Mouse (Mus musculus) stomach, postnatal 0 days (tissue): ENCODE results near the gene Cyb5d1. TPM values are rescaled to one million over a fixed set of nuclear protein-coding genes. Genes with fewer than 3 reads are reported as not detected.

Experiments used
- ATAC-seq: fragments of 200-750 bp; cut with Nextera tagmentation; 2 replicates; pipeline ENCODE4 v1.8.0; 2017; ENCODE audit not compliant: low FRiP score, low TSS enrichment
- DNase-seq: peaks from one replicate; pipeline ENCODE4 v3.0.0-alpha.2; 2016; ENCODE audit warnings: low spot score
- H3K27ac ChIP-seq: fragments of 300-500 bp; sonication (generic); replicated peaks from 2 replicates; pipeline ENCODE4 v1.5.1; 2014; ENCODE audit warnings: mild to moderate bottlenecking, control low read depth
- H3K27me3 ChIP-seq: fragments of 300-500 bp; sonication (generic); 2 replicates; pipeline ENCODE4 v1.6.1; 2014; ENCODE audit warnings: low read length; ENCODE audit not compliant: control insufficient read depth, insufficient read depth
- H3K36me3 ChIP-seq: fragments of 300-500 bp; sonication (generic); 2 replicates; pipeline ENCODE4 v1.6.1; 2014; ENCODE audit warnings: low read length, mixed read lengths; ENCODE audit not compliant: control insufficient read depth, insufficient read depth
- H3K4me1 ChIP-seq: fragments of 300-500 bp; sonication (generic); replicated peaks from 2 replicates; pipeline ENCODE4 v1.6.1; 2014; ENCODE audit warnings: antibody characterized with exemption; ENCODE audit not compliant: control insufficient read depth, insufficient read depth
- H3K4me2 ChIP-seq: fragments of 300-500 bp; sonication (generic); replicated peaks from 2 replicates; pipeline ENCODE4 v1.6.1; 2014; ENCODE audit warnings: low read depth, mild to moderate bottlenecking, control low read depth, moderate library complexity
- H3K4me3 ChIP-seq: fragments of 300-500 bp; sonication (generic); 2 replicates; pipeline ENCODE4 v1.5.1; 2014; ENCODE audit warnings: low read depth, low read length, control low read depth
- H3K9ac ChIP-seq: fragments of 300-500 bp; sonication (generic); 2 replicates; pipeline ENCODE4 v1.6.1; 2014; ENCODE audit warnings: mild to moderate bottlenecking, low read length, control low read depth, mixed read lengths
- H3K9me3 ChIP-seq: fragments of 300-500 bp; sonication (generic); 2 replicates; pipeline ENCODE4 v1.6.1; 2016; ENCODE audit warnings: low read length; ENCODE audit not compliant: control insufficient read depth
- CTCF ChIP-seq: IDR thresholded peaks from 2 replicates; pipeline ENCODE4 v1.5.1; 2016; ENCODE audit warnings: antibody characterized with exemption, low read depth, mild to moderate bottlenecking, moderate library complexity
- EP300 ChIP-seq: optimal IDR thresholded peaks from 2 replicates; pipeline ENCODE3; 2016; ENCODE audit warnings: antibody characterized with exemption
- WGBS: fragments of 180-500 bp; shearing (Covaris S2); extraction: QIAGEN DNeasy Blood & Tissue Kit; methylation state at CpG from one replicate; pipeline ENCODE4 v1.1.7; 2014; 5-methylcytosine and 5-hydroxymethylcytosine counted together
- polyA plus RNA-seq: library from polyadenylated mRNA; unstranded; fragments of >200 nt; fragmentation: Nextera tagmentation; extraction: Ambion mirVana; gene quantifications from 2 replicates; pipeline ENCODE4 v1.2.1, GENCODE M21; 2015

The Cyb5d1 gene
- polyA plus RNA-seq, 1 experiment from 2014 or later = 9.1 TPM

GRCm38 (mm10) chr11:69366157-69366854, 29.1 kb downstream of the Cyb5d1 start:
- no peaks in the 10 kb centered on the region for H3K9me3 ChIP-seq
- H3K4me2 ChIP-seq = peak overlapping the region; percentile 96
- WGBS = under 1% methylated on average over 25 of the region's 26 CpGs
- no peaks in the 10 kb centered on the region for H3K27me3 ChIP-seq
- peak overlapping the region; percentile 98 for H3K4me3 ChIP-seq
- peak overlapping the region; percentile 100 for H3K27ac ChIP-seq
- DNase-seq (peak; percentile 98), ATAC-seq (peak; percentile 83)
- H3K36me3 ChIP-seq = peaks cover 10% of the 10 kb centered on the region
- TF ChIP-seq EP300 (no peak), CTCF (peak; percentile 45)
- H3K9ac ChIP-seq = peak overlapping the region; percentile 99
- H3K4me1 ChIP-seq = peaks cover 22% of the 10 kb centered on the region

GRCm38 (mm10) chr11:69365722-69366121, 29.7 kb downstream of the Cyb5d1 start:
- WGBS = 15% methylated on average over 6 of the region's 6 CpGs
- Histone ChIP-seq H3K9ac (peak overlapping the region; percentile 68), H3K4me1 (peaks cover 22% of the 10 kb centered on the region), H3K27me3 (no peaks in the 10 kb centered on the region), H3K9me3 (no peaks in the 10 kb centered on the region), H3K36me3 (peaks cover 13% of the 10 kb centered on the region), H3K4me3 (peak overlapping the region; percentile 32), H3K4me2 (peak overlapping the region; percentile 96), H3K27ac (peak overlapping the region; percentile 100)
- DNase-seq = peak; percentile 76
- TF ChIP-seq CTCF = no peak
- TF ChIP-seq EP300 = no peak
- ATAC-seq = peak; percentile 38

- WGBS = under 1% methylated on average over 6 of the region's 6 CpGs
- no peak for TF ChIP-seq EP300
- TF ChIP-seq CTCF = peak; percentile 20; the same call in 1 of the 2 replicates
- Histone ChIP-seq H3K4me3 (peak overlapping the region; percentile 4; the same call in 1 of the 2 replicates), H3K9ac (peak overlapping the region; percentile 35; the same call in 1 of the 2 replicates), H3K9me3 (no peaks in the 10 kb centered on the region), H3K4me2 (peak overlapping the region; percentile 96), H3K4me1 (peaks cover 22% of the 10 kb centered on the region), H3K36me3 (peaks cover 21% of the 10 kb centered on the region), H3K27me3 (no peaks in the 10 kb centered on the region), H3K27ac (peak overlapping the region; percentile 100)
- DNase-seq (peak; percentile 96), ATAC-seq (peak; percentile 73)
Observed at GRCm38 (mm10) chr11:69364910-69365309, 30.5 kb downstream of the Cyb5d1 start.

- H3K4me1 ChIP-seq = peaks cover 22% of the 10 kb centered on the region
- H3K4me3 ChIP-seq = no peak overlapping the region
- H3K9me3 ChIP-seq = no peaks in the 10 kb centered on the region
- TF ChIP-seq CTCF (no peak), EP300 (no peak)
- H3K27ac ChIP-seq = peak overlapping the region; percentile 100
- H3K4me2 ChIP-seq = peak overlapping the region; percentile 96
- ATAC-seq (no peak), DNase-seq (no peak)
- 22% methylated on average over 8 of the region's 8 CpGs for WGBS
- H3K36me3 ChIP-seq = peaks cover 24% of the 10 kb centered on the region
- peak overlapping the region; percentile 19 for H3K9ac ChIP-seq
- no peaks in the 10 kb centered on the region for H3K27me3 ChIP-seq
Observed at GRCm38 (mm10) chr11:69364376-69364775, 31.1 kb downstream of the Cyb5d1 start.

GRCm38 (mm10) chr11:69362479-69362878, 33.0 kb downstream of the Cyb5d1 start:
- no peaks in the 10 kb centered on the region for H3K9me3 ChIP-seq
- H3K36me3 ChIP-seq = peaks cover 39% of the 10 kb centered on the region
- no peak overlapping the region for H3K9ac ChIP-seq
- peaks cover 22% of the 10 kb centered on the region for H3K4me1 ChIP-seq
- ATAC-seq = no peak
- H3K27ac ChIP-seq = no peak overlapping the region
- no peak overlapping the region for H3K4me2 ChIP-seq
- no peak for DNase-seq
- H3K27me3 ChIP-seq = no peaks in the 10 kb centered on the region
- TF ChIP-seq CTCF (peak; percentile 53), EP300 (no peak)
- H3K4me3 ChIP-seq = no peak overlapping the region
- 60% methylated on average over 2 of the region's 2 CpGs for WGBS

GRCm38 (mm10) chr11:69362021-69362420, 33.4 kb downstream of the Cyb5d1 start:
- TF ChIP-seq EP300 (no peak), CTCF (no peak)

More at GRCm38 (mm10) chr11:69362021-69362420, 33.4 kb downstream of the Cyb5d1 start:
- H3K27me3 ChIP-seq = no peaks in the 10 kb centered on the region
- no peak overlapping the region for H3K27ac ChIP-seq
- H3K4me3 ChIP-seq = no peak overlapping the region
- H3K4me2 ChIP-seq = no peak overlapping the region
- ATAC-seq = no peak
- peaks cover 20% of the 10 kb centered on the region for H3K4me1 ChIP-seq
- H3K9me3 ChIP-seq = no peaks in the 10 kb centered on the region
- DNase-seq = no peak
- no peak overlapping the region for H3K9ac ChIP-seq
- H3K36me3 ChIP-seq = peaks cover 43% of the 10 kb centered on the region
- WGBS = 66% methylated on average over 7 of the region's 7 CpGs
